Mouse (Mus musculus) hindbrain, embryonic 15.5 days (tissue): ENCODE measurements around the gene Rbm45. TPM values are rescaled to one million over a fixed set of nuclear protein-coding genes. Genes with fewer than 3 reads are reported as not detected.

Experiments used
- ATAC-seq: fragments of 200-750 bp; cut with Nextera tagmentation; 2 replicates; pipeline ENCODE4 v1.8.0; 2017; ENCODE audit warnings: low read depth, moderate number of reproducible peaks, moderate TSS enrichment; ENCODE audit not compliant: low FRiP score
- H3K27ac ChIP-seq: fragments of 300-500 bp; sonication (generic); replicated peaks from 2 replicates; pipeline ENCODE4 v1.5.1; 2015; ENCODE audit warnings: mild to moderate bottlenecking, inconsistent platforms
- H3K27me3 ChIP-seq: fragments of 300-500 bp; sonication (generic); 2 replicates; pipeline ENCODE4 v1.6.1; 2015; ENCODE audit warnings: control low read depth, inconsistent platforms
- H3K36me3 ChIP-seq: fragments of 300-500 bp; sonication (generic); 2 replicates; pipeline ENCODE4 v1.6.1; 2015; ENCODE audit warnings: control low read depth, inconsistent platforms
- H3K4me1 ChIP-seq: fragments of 300-500 bp; sonication (generic); replicated peaks from 2 replicates; pipeline ENCODE4 v1.6.1; 2015; ENCODE audit warnings: control low read depth, inconsistent platforms
- H3K4me2 ChIP-seq: fragments of 300-500 bp; sonication (generic); 2 replicates; pipeline ENCODE4 v1.6.1; 2015; ENCODE audit warnings: moderate library complexity, mild to moderate bottlenecking, inconsistent platforms
- H3K4me3 ChIP-seq: fragments of 300-500 bp; sonication (generic); 2 replicates; pipeline ENCODE4 v1.5.1; 2015; ENCODE audit warnings: mild to moderate bottlenecking, inconsistent platforms
- H3K9ac ChIP-seq: fragments of 300-500 bp; sonication (generic); 2 replicates; pipeline ENCODE4 v1.6.1; 2015; ENCODE audit warnings: inconsistent platforms
- H3K9me3 ChIP-seq: fragments of 300-500 bp; sonication (generic); 2 replicates; pipeline ENCODE4 v1.6.1; 2016; ENCODE audit warnings: control low read depth, inconsistent platforms
- WGBS: fragments of 180-500 bp; shearing (Covaris S2); methylation state at CpG from one replicate; pipeline ENCODE4 v1.1.7; 2015; 5-methylcytosine and 5-hydroxymethylcytosine counted together
- polyA plus RNA-seq: library from polyadenylated mRNA; unstranded; fragments of >200 nt; fragmentation: Nextera tagmentation; extraction: Ambion mirVana; gene quantifications from 2 replicates; pipeline ENCODE4 v1.2.1, GENCODE M21; 2015

The Rbm45 gene
- polyA plus RNA-seq: 16.5 and 19.0 TPM in 2 replicates

DNA sequence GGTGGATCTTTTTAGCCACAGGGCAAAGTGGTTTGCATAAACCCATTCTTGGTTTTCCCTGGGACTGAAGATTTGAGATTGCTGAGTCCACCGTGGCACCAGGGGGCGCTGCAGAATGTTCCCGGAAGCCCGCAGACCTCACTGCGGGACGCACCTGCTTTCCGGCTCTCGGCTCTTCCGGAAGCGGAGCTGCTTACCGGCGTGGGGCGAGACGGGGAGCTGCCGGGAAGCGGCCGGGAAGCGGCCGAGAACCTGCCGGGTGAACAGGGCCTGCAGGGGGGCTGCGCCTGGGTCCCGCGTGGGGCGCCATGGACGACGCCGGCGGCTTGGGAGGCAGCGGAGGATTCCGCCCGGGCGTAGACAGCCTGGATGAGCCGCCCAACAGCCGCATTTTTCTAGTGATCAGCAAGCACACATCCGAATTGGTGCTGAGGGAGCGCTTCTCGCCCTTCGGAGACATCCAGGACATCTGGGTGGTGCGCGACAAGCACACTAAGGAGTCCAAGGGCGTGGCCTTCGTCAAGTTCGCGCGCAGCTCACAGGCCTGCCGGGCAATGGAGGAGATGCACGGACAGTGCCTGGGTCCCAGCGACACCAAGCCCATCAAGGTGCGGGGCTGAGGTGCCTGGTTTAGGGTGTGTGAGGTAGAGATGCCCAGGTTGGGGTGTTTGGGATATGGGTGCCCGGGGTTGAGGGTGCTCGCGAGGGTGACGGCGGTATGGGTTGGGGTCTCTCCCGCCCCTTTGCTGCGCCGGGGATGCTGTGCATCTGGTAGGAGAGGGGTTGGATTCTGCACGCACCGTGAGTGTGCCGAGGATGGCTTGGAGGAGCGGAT is at the start of gene Rbm45:
Gene Rbm45, plus strand, starts transcription at position 164 of the 835 bp plus-strand sequence.
- Histone ChIP-seq H3K27ac (peak within 1 kb of the TSS; percentile 76), H3K27me3 (no peaks in the 10 kb centered on the region), H3K9ac (peak within 1 kb of the TSS; percentile 89), H3K4me1 (peaks cover 15% of the 10 kb centered on the region), H3K9me3 (no peaks in the 10 kb centered on the region), H3K4me3 (peak within 1 kb of the TSS; percentile 76), H3K36me3 (peaks cover 18% of the 10 kb centered on the region), H3K4me2 (peak within 1 kb of the TSS; percentile 97)
- peak; percentile 93 for ATAC-seq
- WGBS: under 1% methylated on average over 61 of the region's 61 CpGs

GRCm38 (mm10) chr2:76320336-76320735 is 49.4 kb upstream of the Rbm45 start:
- Histone ChIP-seq H3K36me3 (no peaks in the 10 kb centered on the region), H3K27me3 (no peaks in the 10 kb centered on the region), H3K9ac (no peak overlapping the region), H3K27ac (no peak overlapping the region), H3K4me3 (no peak overlapping the region), H3K9me3 (no peaks in the 10 kb centered on the region), H3K4me2 (no peak overlapping the region), H3K4me1 (no peaks in the 10 kb centered on the region)
- WGBS: 87% methylated on average over 6 of the region's 6 CpGs
- no peak for ATAC-seq

GRCm38 (mm10) chr2:76323185-76323875 is 46.5 kb upstream of the Rbm45 start:
- H3K9ac ChIP-seq: no peak overlapping the region
- H3K4me2 ChIP-seq: no peak overlapping the region
- no peaks in the 10 kb centered on the region for H3K4me1 ChIP-seq
- no peaks in the 10 kb centered on the region for H3K9me3 ChIP-seq
- H3K27me3 ChIP-seq: no peaks in the 10 kb centered on the region
- H3K36me3 ChIP-seq: no peaks in the 10 kb centered on the region
- 87% methylated on average over 21 of the region's 21 CpGs for WGBS
- no peak overlapping the region for H3K4me3 ChIP-seq
- ATAC-seq: no peak
- no peak overlapping the region for H3K27ac ChIP-seq

- H3K27ac ChIP-seq: no peak overlapping the region
- ATAC-seq: no peak
- no peaks in the 10 kb centered on the region for H3K9me3 ChIP-seq
- 74% methylated on average over 5 of the region's 5 CpGs for WGBS
- H3K36me3 ChIP-seq: no peaks in the 10 kb centered on the region
- no peak overlapping the region for H3K9ac ChIP-seq
- H3K27me3 ChIP-seq: no peaks in the 10 kb centered on the region
- H3K4me1 ChIP-seq: no peaks in the 10 kb centered on the region
- H3K4me2 ChIP-seq: no peak overlapping the region
- H3K4me3 ChIP-seq: no peak overlapping the region
Observed at GRCm38 (mm10) chr2:76324463-76324862, 45.3 kb upstream of the Rbm45 start.

- H3K36me3 ChIP-seq: no peaks in the 10 kb centered on the region
- no peak for ATAC-seq
- 90% methylated on average over 3 of the region's 3 CpGs for WGBS
Observed at GRCm38 (mm10) chr2:76326161-76326560, 43.6 kb upstream of the Rbm45 start.

DNA sequence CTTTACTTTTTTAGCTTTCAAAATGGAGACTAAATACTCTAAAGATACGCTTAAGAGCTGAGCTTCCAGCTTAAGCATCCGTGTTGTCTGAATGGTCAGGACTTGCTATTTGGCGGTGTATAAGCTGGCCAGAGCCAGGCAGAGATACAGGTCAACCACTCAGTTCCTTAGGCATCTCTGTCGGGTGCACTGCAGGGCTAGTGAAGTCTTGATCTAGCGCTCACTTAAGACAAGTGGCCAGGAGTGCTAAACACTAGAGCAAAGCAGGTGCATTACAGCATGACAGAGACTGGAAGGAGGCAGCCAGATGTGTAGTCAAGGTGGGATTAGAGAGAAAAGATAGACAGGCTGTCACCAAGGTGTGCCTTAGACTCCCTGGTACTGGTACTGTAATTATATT is 39.7 kb upstream of the Rbm45 start:
- Histone ChIP-seq H3K9me3 (no peaks in the 10 kb centered on the region), H3K4me3 (no peak overlapping the region), H3K27ac (no peak overlapping the region), H3K4me1 (no peaks in the 10 kb centered on the region), H3K9ac (no peak overlapping the region), H3K27me3 (no peaks in the 10 kb centered on the region), H3K4me2 (no peak overlapping the region), H3K36me3 (no peaks in the 10 kb centered on the region)
- 92% methylated on average over 5 of the region's 5 CpGs for WGBS
- no peak for ATAC-seq

More at GRCm38 (mm10) chr2:76326161-76326560, 43.6 kb upstream of the Rbm45 start:
- no peaks in the 10 kb centered on the region for H3K27me3 ChIP-seq
- no peak overlapping the region for H3K9ac ChIP-seq
- H3K4me1 ChIP-seq: no peaks in the 10 kb centered on the region
- H3K4me3 ChIP-seq: no peak overlapping the region
- no peak overlapping the region for H3K27ac ChIP-seq
- no peak overlapping the region for H3K4me2 ChIP-seq
- no peaks in the 10 kb centered on the region for H3K9me3 ChIP-seq

DNA sequence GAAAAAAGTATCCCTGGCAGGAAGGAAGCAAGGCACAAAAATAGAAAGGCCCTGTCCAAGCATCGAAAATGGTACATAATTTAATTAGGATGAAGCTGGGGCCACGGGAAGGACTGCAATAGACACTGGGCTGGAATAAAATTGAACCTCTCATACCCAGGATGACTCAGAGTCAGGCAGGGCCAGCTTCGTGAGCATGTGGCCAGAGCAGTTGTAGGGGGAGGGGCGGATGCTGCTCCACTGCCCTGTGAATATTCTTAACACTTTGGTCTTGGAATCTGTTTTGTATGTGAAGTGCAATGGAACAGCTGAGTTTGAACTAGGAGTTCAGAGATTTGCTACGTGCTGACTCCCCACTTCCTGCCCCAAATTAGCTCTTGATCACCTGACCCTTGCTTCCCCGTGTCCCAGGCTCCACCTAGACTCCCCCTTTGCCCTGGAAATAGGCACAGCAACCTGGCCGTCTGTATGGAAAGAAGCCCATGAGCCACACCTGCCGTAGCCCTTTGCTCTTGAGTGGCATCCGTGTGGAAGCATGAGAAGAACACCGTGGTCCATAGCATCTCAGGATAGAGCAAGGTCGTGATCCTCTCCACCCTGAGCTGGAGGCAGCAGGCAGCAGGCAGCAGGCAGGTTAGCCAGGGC is 37.5 kb upstream of the Rbm45 start:
- no peaks in the 10 kb centered on the region for H3K4me1 ChIP-seq

DNA sequence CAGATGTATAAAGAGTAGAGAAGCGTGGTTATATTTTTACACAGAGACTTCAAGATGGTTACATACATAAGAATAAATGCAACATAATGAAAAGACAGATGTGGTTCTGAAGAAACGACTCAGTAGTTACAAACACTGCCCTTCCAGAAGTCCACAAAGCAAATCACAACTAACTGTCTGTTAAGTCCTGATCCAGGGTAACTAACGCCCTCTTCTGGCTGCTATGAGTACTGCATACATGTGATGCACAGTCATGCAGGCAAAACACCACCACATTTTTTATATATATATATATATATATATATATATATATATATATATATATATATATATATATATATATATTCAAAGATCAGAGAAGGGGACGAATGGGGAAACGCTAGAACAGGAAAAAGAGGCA is 35.2 kb upstream of the Rbm45 start:
- 75% methylated on average over 5 of the region's 5 CpGs for WGBS
- ATAC-seq: no peak

More for the DNA sequence above, 37.5 kb upstream of the Rbm45 start:
- Histone ChIP-seq H3K4me3 (no peak overlapping the region), H3K36me3 (no peaks in the 10 kb centered on the region), H3K9ac (no peak overlapping the region), H3K27ac (no peak overlapping the region), H3K9me3 (no peaks in the 10 kb centered on the region), H3K27me3 (no peaks in the 10 kb centered on the region), H3K4me2 (no peak overlapping the region)
- 79% methylated on average over 11 of the region's 11 CpGs for WGBS
- no peak for ATAC-seq

GRCm38 (mm10) chr2:76338215-76339156 is 31.3 kb upstream of the Rbm45 start, which contains the start of gene Pde11a:
Gene Pde11a (minus strand): TSS chr2:76338774.
- peaks cover 8% of the 10 kb centered on the region for H3K4me1 ChIP-seq
- H3K27ac ChIP-seq: no peak within 1 kb of the TSS
- H3K9ac ChIP-seq: peak within 1 kb of the TSS; percentile 52
- peak within 1 kb of the TSS; percentile 52 for H3K4me3 ChIP-seq
- ATAC-seq: peak; percentile 69; the same call in 1 of the 2 replicates
- WGBS: 20% methylated on average over 39 of the region's 41 CpGs
- peak within 1 kb of the TSS; percentile 99 for H3K4me2 ChIP-seq
- no peaks in the 10 kb centered on the region for H3K9me3 ChIP-seq
- no peaks in the 10 kb centered on the region for H3K36me3 ChIP-seq
- H3K27me3 ChIP-seq: peaks cover 3% of the 10 kb centered on the region; the same call in 1 of the 2 replicates

More for the DNA sequence above, 35.2 kb upstream of the Rbm45 start:
- Histone ChIP-seq H3K27ac (no peak overlapping the region), H3K4me1 (peaks cover 8% of the 10 kb centered on the region), H3K4me2 (no peak overlapping the region), H3K27me3 (peaks cover 3% of the 10 kb centered on the region; the same call in 1 of the 2 replicates), H3K9ac (no peak overlapping the region), H3K4me3 (no peak overlapping the region), H3K36me3 (no peaks in the 10 kb centered on the region), H3K9me3 (no peaks in the 10 kb centered on the region)

DNA sequence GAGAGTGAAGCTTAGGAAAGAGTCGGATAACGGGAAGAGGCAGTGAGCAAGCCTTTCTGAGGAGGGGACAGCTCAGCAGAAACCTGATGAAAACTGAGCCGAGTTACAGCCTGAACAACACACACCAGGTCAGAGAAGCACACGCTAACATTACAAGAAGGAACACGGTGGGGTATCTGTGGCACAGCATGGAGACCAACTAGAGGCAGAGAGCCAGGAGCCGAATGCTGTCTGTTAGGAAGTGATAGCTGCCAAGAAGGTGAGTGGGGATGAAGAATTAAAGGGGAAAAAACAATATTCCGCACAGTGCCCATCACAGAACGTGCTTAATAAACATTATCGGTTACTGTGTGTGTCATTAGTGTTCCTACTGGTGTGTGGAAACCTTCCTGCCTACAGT is 27.6 kb upstream of the Rbm45 start:
- 83% methylated on average over 9 of the region's 9 CpGs for WGBS
- ATAC-seq: no peak
- H3K4me3 ChIP-seq: no peak overlapping the region
- no peak overlapping the region for H3K9ac ChIP-seq
- H3K27ac ChIP-seq: no peak overlapping the region
- peaks cover 3% of the 10 kb centered on the region; the same call in 1 of the 2 replicates for H3K27me3 ChIP-seq
- peaks cover 8% of the 10 kb centered on the region for H3K4me1 ChIP-seq
- H3K9me3 ChIP-seq: no peaks in the 10 kb centered on the region
- no peaks in the 10 kb centered on the region for H3K36me3 ChIP-seq
- H3K4me2 ChIP-seq: no peak overlapping the region

DNA sequence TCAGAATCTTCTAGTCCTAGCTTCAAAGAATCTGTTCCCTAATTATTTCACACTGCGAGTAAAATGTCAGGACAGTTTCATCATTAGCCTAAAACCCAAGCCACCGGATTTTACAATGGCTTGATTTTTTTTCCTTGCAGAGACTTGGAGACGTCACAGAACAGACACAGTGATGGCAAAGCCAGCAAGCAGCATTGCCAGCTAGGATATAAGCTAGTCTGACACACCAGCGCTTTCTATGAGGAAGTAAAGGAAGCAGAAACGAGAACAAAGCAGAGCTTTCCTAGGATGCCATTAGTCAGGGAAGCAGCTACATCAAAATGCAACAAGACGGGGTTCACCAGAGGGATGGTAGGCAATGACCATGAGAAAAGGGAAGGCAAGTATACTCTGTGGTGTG is 21.9 kb upstream of the Rbm45 start:
- Histone ChIP-seq H3K36me3 (no peaks in the 10 kb centered on the region), H3K4me1 (no peaks in the 10 kb centered on the region), H3K27ac (no peak overlapping the region), H3K9me3 (no peaks in the 10 kb centered on the region), H3K4me3 (no peak overlapping the region), H3K9ac (no peak overlapping the region), H3K27me3 (no peaks in the 10 kb centered on the region), H3K4me2 (no peak overlapping the region)
- 62% methylated on average over 6 of the region's 6 CpGs for WGBS
- no peak for ATAC-seq
